Mouse (Mus musculus) adrenal gland, postnatal 36 days (tissue): ENCODE measurements around the gene Ap3b1. TPM values are rescaled to one million over a fixed set of nuclear protein-coding genes. Genes with fewer than 3 reads are reported as not detected.

ENCODE experiments used
- DNase-seq, 2 experiments: peaks; one replicate each; pipeline ENCODE4 v3.0.0; 2021; ENCODE audit warnings: mixed read lengths in 1 of 2
- total RNA-seq, 2 experiments: library from RNA; stranded (reverse); gene quantifications; 2 replicates each; pipeline ENCODE4 v1.2.3; 2021

The Ap3b1 gene
- total RNA-seq, 2 experiments from 2014 or later: 41.9 to 45.0 TPM

DNA sequence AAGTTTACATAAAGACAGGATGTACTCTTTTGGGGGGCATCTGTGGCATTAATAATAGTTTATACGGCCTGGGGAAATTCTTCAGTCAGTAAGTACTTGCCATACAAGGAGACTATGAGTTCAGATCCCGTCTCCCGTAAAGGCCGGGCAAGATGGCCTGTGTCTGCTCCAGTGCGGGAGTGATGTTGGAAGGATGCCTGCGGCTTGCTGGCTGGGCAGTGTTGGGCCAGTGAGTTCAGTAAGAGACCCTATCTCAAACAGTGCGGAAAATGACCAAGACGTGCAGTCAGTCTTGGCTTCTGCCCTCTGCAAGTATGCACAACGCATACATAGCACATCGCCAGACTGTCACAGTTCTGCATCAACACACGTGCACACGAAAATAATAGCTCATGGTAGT lies 95.4 kb downstream of the Ap3b1 start:
- no peak for DNase-seq

GRCm38 (mm10) chr13:94459143-94459542 lies 100.4 kb downstream of the Ap3b1 start:
- DNase-seq: no peak

- DNase-seq: no peak
Observed at GRCm38 (mm10) chr13:94464221-94464620, 105.5 kb downstream of the Ap3b1 start.

DNA sequence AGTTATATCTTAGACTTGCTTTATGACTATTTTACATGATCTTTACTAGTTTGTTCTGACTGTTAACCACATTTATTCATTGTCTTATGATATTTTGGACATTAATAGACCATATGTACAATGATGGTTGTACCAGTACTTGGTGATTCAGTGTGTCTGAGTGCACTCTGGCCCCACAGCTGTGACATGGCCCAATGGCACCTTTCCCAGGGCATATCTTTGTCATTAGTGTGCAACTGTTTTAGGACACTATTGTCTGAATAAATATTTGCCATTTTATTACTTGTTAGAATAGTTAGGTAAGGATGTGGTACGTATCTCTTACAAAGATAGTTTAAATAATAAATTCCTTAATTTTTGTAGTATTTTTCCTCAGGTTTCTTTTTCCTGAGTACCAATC lies 109.8 kb downstream of the Ap3b1 start:
- no peak for DNase-seq

- DNase-seq: no peak
Observed at GRCm38 (mm10) chr13:94471009-94471672, 112.4 kb downstream of the Ap3b1 start.

- DNase-seq: no peak
Observed at GRCm38 (mm10) chr13:94476208-94476607, 117.4 kb downstream of the Ap3b1 start.

GRCm38 (mm10) chr13:94480256-94480655 lies 121.5 kb downstream of the Ap3b1 start:
- no peak for DNase-seq

DNA sequence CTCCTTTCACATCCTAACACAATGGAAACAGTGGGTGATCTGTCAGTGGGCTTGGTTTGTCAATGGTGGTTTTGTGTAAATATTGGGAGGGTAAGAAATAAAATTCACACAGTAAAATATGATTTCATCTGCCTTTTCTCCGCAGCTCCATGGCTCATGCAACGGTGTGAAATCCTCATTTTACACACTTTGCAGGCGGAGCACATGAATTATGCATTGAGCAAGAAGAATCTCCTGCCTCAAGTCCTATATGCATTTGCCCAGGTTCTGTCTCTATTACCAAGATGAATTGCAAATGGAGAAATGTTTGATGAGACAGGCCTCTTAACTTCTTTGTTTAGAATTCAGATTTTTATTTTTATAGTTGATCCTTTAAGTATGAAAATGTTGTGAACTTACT lies 131.9 kb downstream of the Ap3b1 start:
- DNase-seq: no peak

GRCm38 (mm10) chr13:94491159-94491558 lies 132.4 kb downstream of the Ap3b1 start:
- DNase-seq: no peak

GRCm38 (mm10) chr13:94497521-94497920 lies 138.8 kb downstream of the Ap3b1 start:
- DNase-seq: no peak

DNA sequence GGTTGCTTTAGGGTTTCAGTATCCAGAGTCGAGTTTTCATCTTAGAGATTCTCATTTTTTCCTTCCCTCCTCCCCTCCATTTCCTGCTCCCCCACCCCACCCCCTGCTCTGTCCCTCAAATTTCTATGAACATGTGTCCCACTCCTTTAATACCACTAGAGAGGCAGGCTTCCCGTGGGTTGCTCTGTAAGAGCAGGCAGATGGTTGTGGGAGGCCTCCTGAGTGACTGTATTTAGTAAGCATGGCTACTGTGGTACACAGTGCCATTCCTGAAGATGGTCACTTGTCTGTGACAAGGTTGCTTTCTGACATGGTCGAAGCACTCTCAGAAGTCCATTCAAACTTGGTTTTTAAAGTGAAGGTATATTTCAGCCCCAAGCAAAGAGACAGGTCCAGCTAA lies 147.7 kb downstream of the Ap3b1 start:
- no peak for DNase-seq

DNA sequence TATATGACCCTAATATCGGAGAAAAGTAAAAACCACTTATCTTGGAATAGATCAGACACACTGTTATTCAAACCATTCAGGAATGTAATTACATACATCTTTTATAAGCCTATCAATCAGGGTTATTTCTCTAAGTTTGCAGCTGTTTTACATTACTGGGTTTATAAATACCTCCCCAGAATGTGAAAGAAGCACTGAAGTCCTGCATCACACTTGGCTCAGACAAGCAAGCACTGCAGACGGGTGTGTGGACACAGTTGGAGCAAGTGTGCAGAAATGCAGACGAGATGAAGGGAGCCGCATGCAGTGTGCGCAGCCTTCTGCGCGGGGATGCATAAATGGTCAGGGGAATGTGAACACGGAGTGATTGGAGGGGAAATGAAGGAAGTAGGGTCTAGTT lies 149.6 kb downstream of the Ap3b1 start:
- no peak for DNase-seq

DNA sequence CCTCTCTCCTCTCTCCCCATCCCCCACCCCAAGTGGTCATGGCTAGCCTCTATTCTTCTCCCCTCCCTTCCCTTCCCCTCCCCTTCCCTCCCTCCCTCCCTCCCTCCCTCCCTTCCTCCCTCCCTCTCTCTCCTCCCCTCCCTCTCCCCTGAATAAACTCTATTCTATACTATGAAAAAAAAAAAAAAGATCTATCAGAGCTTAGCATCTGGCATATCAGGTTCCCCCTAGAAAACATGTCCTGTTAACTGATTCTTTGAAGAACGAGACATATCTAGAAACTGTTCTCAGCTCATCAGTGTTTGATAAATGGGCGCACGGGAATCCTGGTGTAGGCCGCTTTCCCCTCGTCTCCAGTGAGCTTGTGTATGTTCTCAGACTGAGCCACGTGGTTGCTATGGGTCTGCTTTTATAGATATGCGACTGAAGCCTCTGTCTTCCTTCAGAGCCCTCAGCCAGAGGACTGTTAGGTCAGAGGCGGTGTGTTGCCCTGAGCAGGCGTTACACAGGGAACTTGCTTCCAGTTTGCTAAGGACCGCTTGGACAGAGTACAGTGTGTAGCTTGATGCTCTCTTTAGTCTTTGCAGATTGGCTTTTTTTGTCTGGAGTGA lies 154.5 kb downstream of the Ap3b1 start:
- no peak for DNase-seq

- DNase-seq: no peak
Observed at GRCm38 (mm10) chr13:94513898-94514297, 155.1 kb downstream of the Ap3b1 start.

DNA sequence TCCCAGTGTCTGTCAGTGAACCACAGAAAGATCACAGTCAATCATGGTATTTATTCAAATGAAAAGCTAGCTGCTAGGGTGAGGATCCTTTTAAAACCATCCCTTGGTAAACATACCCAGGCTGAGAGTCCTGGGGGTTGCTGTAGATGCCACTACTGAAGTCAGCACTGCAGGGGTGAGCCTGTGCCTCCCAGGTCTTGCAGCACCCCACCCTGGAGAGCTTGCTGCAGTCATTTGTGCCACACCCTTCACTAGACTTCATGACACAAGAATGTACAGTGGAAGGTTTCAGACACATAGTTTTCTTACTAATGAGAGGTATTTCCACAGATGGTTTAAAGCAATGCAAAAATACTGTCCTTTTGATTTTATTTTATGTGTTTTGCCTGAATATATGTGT lies 156.2 kb downstream of the Ap3b1 start:
- DNase-seq: no peak

DNA sequence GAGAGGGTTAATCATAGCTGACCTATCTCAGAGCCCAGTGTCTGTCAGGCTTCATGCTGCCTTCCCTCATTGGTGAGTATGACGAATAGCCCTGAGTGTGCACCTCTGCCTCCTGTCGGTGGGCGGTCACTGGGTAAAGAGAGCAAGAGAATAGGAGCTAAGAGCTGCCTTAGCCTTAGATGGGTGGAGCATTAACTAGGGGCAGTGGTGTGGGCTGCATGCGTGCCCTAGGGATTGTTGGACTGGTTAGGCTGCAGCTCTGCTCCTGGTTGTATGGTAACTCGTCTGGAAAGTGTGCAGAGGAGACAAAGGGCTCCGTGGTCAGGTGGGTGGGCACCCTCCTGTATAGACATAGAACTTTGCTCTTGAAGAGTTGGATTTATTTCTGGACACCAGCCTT lies 157.8 kb downstream of the Ap3b1 start:
- no peak for DNase-seq

GRCm38 (mm10) chr13:94518176-94518575 lies 159.4 kb downstream of the Ap3b1 start:
- no peak for DNase-seq

DNA sequence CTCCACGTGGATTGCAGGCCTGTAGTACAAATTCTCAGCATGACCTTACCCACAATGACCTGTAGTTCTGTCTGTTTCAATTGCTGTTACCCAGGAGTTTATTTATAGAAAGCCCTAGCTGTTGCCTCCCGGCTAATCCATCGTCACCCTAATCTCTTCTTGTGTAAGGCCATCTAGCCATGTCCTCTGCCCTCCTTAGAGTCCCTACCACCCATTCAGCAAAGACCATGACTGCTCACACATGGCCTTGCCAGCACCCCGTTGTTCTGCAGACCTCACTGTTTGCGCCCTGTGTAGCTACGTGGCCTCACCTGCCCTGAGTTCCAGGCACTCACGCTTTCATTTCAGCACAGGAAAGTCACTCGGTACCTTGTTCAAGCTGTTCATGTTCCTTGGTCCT lies 160.5 kb downstream of the Ap3b1 start:
- DNase-seq: no peak

- DNase-seq: no peak
Observed at GRCm38 (mm10) chr13:94523213-94523612, 164.5 kb downstream of the Ap3b1 start.

DNA sequence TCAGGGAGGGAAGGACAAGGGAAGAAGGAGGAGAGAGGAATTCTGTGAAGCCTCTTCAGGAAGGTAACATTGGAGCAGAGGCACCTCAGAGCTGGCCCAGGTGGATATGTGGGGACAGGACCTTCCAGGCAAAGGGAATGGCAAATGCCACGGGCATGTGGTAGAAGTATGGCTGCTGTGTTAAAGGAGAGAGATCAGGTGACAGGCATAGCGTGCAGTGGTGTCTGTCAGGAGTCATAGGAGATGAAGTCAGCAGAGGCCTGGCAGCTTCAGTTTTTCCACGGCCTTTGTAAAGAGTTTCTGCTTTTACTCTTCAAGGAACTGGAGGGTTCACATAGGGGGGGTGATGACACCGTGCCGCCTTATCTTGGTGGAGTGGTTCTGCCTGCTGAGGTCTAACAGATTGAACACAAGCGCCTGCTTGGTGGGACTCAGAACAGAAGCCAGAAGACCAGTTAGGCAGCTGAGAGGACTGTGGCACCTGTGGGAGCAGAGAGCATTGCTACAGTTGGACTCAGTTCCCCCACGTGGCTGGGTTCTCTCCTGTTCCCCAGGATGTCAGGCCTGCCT lies 166.0 kb downstream of the Ap3b1 start:
- no peak for DNase-seq

GRCm38 (mm10) chr13:94529138-94529537 lies 170.4 kb downstream of the Ap3b1 start:
- DNase-seq: no peak

GRCm38 (mm10) chr13:94533516-94533915 lies 174.8 kb downstream of the Ap3b1 start:
- no peak for DNase-seq

- no peak for DNase-seq
Observed at GRCm38 (mm10) chr13:94537336-94537735, 178.6 kb downstream of the Ap3b1 start.
